Mouse (Mus musculus): ENCODE data around the gene Cdh18. TPM values are rescaled to one million over a fixed set of nuclear protein-coding genes. Genes with fewer than 3 reads are reported as not detected.
"Not testable (repeated sequence)": the region's sequence is repeated elsewhere in the genome, so short reads cannot be mapped to it uniquely, and the experiment has no call there.

Gene Cdh18
- polyA plus RNA-seq, 1 experiment from 2014 or later = 1.3 TPM

DNA sequence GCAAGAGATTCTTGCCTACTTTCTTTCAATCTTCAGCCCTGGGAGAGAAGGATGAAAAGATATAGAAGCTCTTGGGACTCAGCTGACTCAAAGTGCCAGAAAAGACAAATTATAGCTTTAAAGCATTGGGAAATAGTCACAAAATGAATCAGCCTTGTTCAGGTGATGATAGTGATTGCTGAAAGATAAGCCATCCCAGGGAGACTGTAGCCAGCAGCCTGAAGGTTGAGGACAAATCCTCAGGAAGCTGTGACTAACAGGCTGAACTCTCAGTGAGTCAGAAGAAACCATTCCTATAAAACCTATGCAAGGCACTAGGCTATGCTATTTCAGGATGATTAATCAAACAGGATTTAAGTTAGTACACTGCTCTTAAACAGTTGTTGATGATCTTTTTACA is 184.2 kb downstream of the Cdh18 start:
- Histone ChIP-seq H3K36me3 (ENCODE audit: control insufficient read depth, insufficient read depth, low read length) (no peaks in the 10 kb centered on the region), H3K4me2 (replicated peaks; ENCODE audit: low read depth, low read length) (no peak overlapping the region), H3K27me3 (ENCODE audit: control insufficient read depth, insufficient read depth, low read length) (no peaks in the 10 kb centered on the region), H3K4me1 (replicated peaks; ENCODE audit: control insufficient read depth, insufficient read depth, low read length) (no peaks in the 10 kb centered on the region), H3K27ac (ENCODE audit: low read depth, low read length) (no peak overlapping the region), H3K9me3 (ENCODE audit: control insufficient read depth, low read length) (no peaks in the 10 kb centered on the region), H3K4me3 (ENCODE audit: low read depth, low read length) (no peak overlapping the region), H3K9ac (ENCODE audit: low read depth, low read length) (no peak overlapping the region)
- ATAC-seq (ENCODE audit: low FRiP score) (no peak), DNase-seq (ENCODE audit: low spot score) (no peak)

DNA sequence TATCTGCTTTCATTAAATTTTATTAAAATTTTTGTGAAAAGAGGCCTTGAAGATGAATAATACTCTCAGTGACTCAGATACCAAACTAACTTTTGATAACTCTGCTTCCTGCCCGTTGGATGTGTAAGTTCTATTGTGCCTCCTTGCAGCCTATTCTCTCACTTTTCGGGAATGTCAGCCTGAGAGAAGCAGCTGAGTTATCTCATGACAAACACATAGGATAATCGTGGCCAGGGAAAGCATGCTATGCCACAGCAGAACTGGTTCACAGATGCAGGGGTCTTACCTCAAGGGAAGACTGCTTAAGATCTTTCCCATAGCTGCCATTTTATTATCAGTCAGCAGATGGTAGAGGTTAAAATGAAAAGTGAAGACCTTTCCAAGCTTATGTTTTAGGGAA is 187.3 kb downstream of the Cdh18 start:
- no peak overlapping the region for H3K4me2 ChIP-seq (replicated peaks; ENCODE audit: low read depth, low read length)
- H3K9ac ChIP-seq (ENCODE audit: low read depth, low read length) = no peak overlapping the region
- ATAC-seq (ENCODE audit: low FRiP score) (no peak), DNase-seq (ENCODE audit: low spot score) (no peak)
- no peaks in the 10 kb centered on the region for H3K4me1 ChIP-seq (replicated peaks; ENCODE audit: control insufficient read depth, insufficient read depth, low read length)
- H3K4me3 ChIP-seq (ENCODE audit: low read depth, low read length) = no peak overlapping the region
- WGBS = 83% methylated on average over 3 of the region's 3 CpGs
- no peak overlapping the region for H3K27ac ChIP-seq (ENCODE audit: low read depth, low read length)
- no peaks in the 10 kb centered on the region for H3K36me3 ChIP-seq (ENCODE audit: control insufficient read depth, insufficient read depth, low read length)
- H3K9me3 ChIP-seq (ENCODE audit: control insufficient read depth, low read length) = no peaks in the 10 kb centered on the region
- H3K27me3 ChIP-seq (ENCODE audit: control insufficient read depth, insufficient read depth, low read length) = no peaks in the 10 kb centered on the region

DNA sequence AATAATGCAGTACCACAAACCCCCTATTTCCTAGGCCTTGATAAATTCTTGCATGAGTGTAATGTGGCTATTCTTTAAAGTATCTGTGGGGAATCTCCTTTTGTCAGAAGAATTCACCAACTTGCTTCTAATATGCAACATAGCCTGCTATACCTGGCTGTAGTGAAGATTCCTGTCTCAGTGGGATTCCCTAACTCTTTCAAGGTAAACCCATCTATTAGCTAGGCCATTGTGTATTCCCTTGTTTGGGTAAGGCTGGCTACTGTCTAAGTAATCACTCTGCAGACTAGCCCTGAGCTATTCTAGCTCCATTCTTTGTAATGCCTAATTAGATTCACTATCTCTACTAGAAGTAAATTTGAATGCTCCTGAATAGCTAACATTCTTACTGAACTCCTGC is 212.4 kb downstream of the Cdh18 start:
- H3K4me2 ChIP-seq (replicated peaks; ENCODE audit: low read depth, low read length); ATAC-seq (ENCODE audit: low FRiP score); H3K9me3 ChIP-seq (ENCODE audit: control insufficient read depth, low read length); H3K36me3 ChIP-seq (ENCODE audit: control insufficient read depth, insufficient read depth, low read length); H3K27me3 ChIP-seq (ENCODE audit: control insufficient read depth, insufficient read depth, low read length); H3K9ac ChIP-seq (ENCODE audit: low read depth, low read length); H3K27ac ChIP-seq (ENCODE audit: low read depth, low read length); H3K4me1 ChIP-seq (replicated peaks; ENCODE audit: control insufficient read depth, insufficient read depth, low read length); DNase-seq (ENCODE audit: low spot score); H3K4me3 ChIP-seq (ENCODE audit: low read depth, low read length): not testable (repeated sequence)

DNA sequence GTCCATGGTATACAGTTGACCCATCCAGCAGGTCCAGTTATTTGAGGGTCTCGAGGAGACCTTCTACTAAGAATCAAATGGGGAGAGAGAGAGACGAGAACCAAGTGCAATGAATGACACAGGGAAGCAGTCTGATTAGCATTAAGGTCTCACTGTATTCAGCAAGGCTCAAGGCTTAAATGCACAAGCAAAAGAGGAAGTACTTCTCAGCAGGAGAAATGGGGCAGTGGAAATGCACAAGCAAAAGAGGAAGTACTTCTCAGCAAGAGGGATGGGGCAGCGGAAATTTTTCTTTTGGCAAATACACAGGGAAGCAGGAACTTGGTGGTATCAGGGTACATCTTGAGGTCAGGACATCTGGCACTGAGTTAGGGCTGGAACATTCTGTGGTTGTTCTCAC is 217.8 kb downstream of the Cdh18 start:
- H3K4me1 ChIP-seq (replicated peaks; ENCODE audit: control insufficient read depth, insufficient read depth, low read length); H3K4me2 ChIP-seq (replicated peaks; ENCODE audit: low read depth, low read length); H3K4me3 ChIP-seq (ENCODE audit: low read depth, low read length); DNase-seq (ENCODE audit: low spot score); H3K9ac ChIP-seq (ENCODE audit: low read depth, low read length); H3K36me3 ChIP-seq (ENCODE audit: control insufficient read depth, insufficient read depth, low read length); ATAC-seq (ENCODE audit: low FRiP score); H3K27me3 ChIP-seq (ENCODE audit: control insufficient read depth, insufficient read depth, low read length); H3K27ac ChIP-seq (ENCODE audit: low read depth, low read length); H3K9me3 ChIP-seq (ENCODE audit: control insufficient read depth, low read length): not testable (repeated sequence)
- 87% methylated on average over 3 of the region's 3 CpGs for WGBS

DNA sequence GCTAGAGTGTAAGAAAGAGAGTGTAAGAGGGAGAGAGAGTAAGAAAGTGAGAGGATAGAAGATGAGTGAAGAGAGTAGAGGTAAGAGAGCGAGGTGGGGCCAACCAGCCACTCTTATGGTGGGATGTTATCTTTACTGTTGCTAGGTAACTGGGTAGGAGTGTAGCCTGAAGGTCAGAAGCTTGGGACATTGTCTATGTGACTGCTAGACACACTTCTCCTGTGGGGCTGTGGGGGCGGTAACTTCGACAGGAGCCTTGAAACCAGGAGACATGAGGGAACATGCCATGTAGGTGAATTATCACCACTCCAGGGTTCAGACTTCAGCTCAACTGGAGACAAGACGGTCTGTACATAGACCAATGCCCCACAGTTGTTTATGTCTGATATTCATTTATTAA is 227.5 kb downstream of the Cdh18 start:
- ATAC-seq (ENCODE audit: low FRiP score) (no peak), DNase-seq (ENCODE audit: low spot score) (no peak)
- Histone ChIP-seq H3K9ac (ENCODE audit: low read depth, low read length) (no peak overlapping the region), H3K27ac (ENCODE audit: low read depth, low read length) (no peak overlapping the region), H3K9me3 (ENCODE audit: control insufficient read depth, low read length) (no peaks in the 10 kb centered on the region), H3K4me1 (replicated peaks; ENCODE audit: control insufficient read depth, insufficient read depth, low read length) (no peaks in the 10 kb centered on the region), H3K4me3 (ENCODE audit: low read depth, low read length) (no peak overlapping the region), H3K4me2 (replicated peaks; ENCODE audit: low read depth, low read length) (no peak overlapping the region), H3K27me3 (ENCODE audit: control insufficient read depth, insufficient read depth, low read length) (no peaks in the 10 kb centered on the region), H3K36me3 (ENCODE audit: control insufficient read depth, insufficient read depth, low read length) (no peaks in the 10 kb centered on the region)
- WGBS = 95% methylated on average over 4 of the region's 4 CpGs

DNA sequence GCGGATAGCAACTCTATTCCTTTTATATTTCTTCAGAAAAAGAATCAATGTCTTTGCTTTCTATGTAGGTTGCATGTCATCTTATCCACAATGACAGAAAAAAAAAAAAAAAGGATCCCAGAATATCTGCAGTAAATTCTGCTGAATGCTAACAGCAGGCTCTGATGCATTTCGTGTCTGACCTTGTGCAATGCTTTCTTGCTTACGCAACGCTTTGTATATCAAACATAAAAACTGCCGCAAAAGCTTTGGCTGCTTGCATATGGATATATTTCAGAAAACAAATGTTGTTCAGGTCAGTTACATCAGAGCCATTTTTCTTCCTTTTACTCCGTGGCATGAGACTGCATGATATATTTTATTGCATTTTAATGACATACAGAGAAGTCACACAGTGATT is 240.9 kb downstream of the Cdh18 start:
- no peak for DNase-seq (ENCODE audit: low spot score)
- H3K27me3 ChIP-seq (ENCODE audit: control insufficient read depth, insufficient read depth, low read length) = no peaks in the 10 kb centered on the region
- ATAC-seq (ENCODE audit: low FRiP score) = no peak
- no peak overlapping the region for H3K4me3 ChIP-seq (ENCODE audit: low read depth, low read length)
- WGBS = 86% methylated on average over 6 of the region's 6 CpGs
- no peaks in the 10 kb centered on the region for H3K9me3 ChIP-seq (ENCODE audit: control insufficient read depth, low read length)
- H3K36me3 ChIP-seq (ENCODE audit: control insufficient read depth, insufficient read depth, low read length) = no peaks in the 10 kb centered on the region
- H3K4me2 ChIP-seq (replicated peaks; ENCODE audit: low read depth, low read length) = no peak overlapping the region
- no peaks in the 10 kb centered on the region for H3K4me1 ChIP-seq (replicated peaks; ENCODE audit: control insufficient read depth, insufficient read depth, low read length)
- H3K27ac ChIP-seq (ENCODE audit: low read depth, low read length) = no peak overlapping the region
- H3K9ac ChIP-seq (ENCODE audit: low read depth, low read length) = no peak overlapping the region

DNA sequence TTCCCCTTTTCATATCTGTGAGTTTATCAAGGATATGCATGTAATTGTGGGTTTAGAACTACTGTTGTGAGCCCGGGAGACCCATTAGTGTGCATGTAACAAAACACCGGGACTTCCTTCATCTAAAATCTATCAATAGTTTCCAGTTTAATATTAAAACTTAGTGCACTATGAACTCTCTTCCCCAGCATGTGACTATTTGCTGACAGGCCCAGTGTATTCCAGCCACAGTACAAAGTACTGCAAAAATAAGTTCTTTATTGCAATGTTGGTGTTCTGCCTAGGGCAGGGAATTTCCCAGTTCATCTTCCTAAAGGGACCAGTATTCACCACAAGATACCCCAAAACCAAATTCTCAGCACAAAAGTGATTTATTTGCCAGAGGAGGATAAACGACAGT is 243.0 kb downstream of the Cdh18 start:
- no peak for ATAC-seq (ENCODE audit: low FRiP score)
- Histone ChIP-seq H3K9ac (ENCODE audit: low read depth, low read length) (no peak overlapping the region), H3K4me1 (replicated peaks; ENCODE audit: control insufficient read depth, insufficient read depth, low read length) (no peaks in the 10 kb centered on the region), H3K4me2 (replicated peaks; ENCODE audit: low read depth, low read length) (no peak overlapping the region), H3K27me3 (ENCODE audit: control insufficient read depth, insufficient read depth, low read length) (no peaks in the 10 kb centered on the region), H3K9me3 (ENCODE audit: control insufficient read depth, low read length) (no peaks in the 10 kb centered on the region), H3K36me3 (ENCODE audit: control insufficient read depth, insufficient read depth, low read length) (no peaks in the 10 kb centered on the region), H3K4me3 (ENCODE audit: low read depth, low read length) (no peak overlapping the region), H3K27ac (ENCODE audit: low read depth, low read length) (no peak overlapping the region)
- 92% methylated on average over 3 of the region's 3 CpGs for WGBS
- no peak for DNase-seq (ENCODE audit: low spot score)

DNA sequence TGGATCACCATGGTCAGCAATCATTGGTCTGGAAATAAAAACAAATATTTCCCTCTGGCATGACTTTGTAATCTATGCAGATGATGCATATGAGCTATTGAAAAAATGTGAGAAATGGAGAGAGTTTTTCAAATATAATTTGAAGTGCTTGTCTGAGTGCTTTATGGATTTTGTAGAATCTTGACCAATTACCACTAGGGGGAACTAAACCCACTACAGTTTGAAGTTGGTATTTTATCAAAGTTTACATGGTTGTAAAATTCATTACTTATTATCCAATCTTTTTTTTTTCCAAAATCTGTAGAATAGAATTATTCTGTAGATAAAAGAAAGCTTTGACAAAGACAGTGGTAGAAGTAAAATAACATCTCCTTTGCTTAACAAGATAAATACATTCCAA is 284.3 kb downstream of the Cdh18 start:
- Histone ChIP-seq H3K36me3 (ENCODE audit: control insufficient read depth, insufficient read depth, low read length) (no peaks in the 10 kb centered on the region), H3K4me2 (replicated peaks; ENCODE audit: low read depth, low read length) (no peak overlapping the region), H3K4me1 (replicated peaks; ENCODE audit: control insufficient read depth, insufficient read depth, low read length) (no peaks in the 10 kb centered on the region), H3K9ac (ENCODE audit: low read depth, low read length) (no peak overlapping the region), H3K27ac (ENCODE audit: low read depth, low read length) (no peak overlapping the region), H3K27me3 (ENCODE audit: control insufficient read depth, insufficient read depth, low read length) (no peaks in the 10 kb centered on the region), H3K9me3 (ENCODE audit: control insufficient read depth, low read length) (no peaks in the 10 kb centered on the region), H3K4me3 (ENCODE audit: low read depth, low read length) (no peak overlapping the region)
- DNase-seq (ENCODE audit: low spot score) (no peak), ATAC-seq (ENCODE audit: low FRiP score) (no peak)

DNA sequence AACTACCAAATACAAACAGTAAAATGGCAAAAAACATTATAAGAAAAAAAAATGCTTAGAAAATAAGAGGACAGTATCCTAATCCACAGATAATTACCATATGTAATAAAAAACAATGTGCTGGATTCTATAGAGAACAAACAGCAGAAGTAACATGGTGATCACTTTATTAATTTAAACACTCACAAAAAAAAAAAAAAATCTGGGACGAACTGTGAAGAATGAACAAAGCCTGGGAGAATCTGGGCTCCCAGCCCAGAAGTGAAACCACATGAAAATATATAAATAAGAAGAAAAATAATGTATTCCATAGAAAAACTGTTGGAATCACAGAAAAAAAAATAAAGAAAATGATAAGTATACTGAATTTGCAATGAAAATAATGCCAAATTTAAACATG is 288.4 kb downstream of the Cdh18 start:
- WGBS = 88% methylated on average over 1 of the region's 1 CpGs
- no peak for DNase-seq (ENCODE audit: low spot score)
- ATAC-seq (ENCODE audit: low FRiP score) = no peak

More for the DNA sequence above, 288.4 kb downstream of the Cdh18 start:
- Histone ChIP-seq H3K4me1 (replicated peaks; ENCODE audit: control insufficient read depth, insufficient read depth, low read length) (no peaks in the 10 kb centered on the region), H3K4me2 (replicated peaks; ENCODE audit: low read depth, low read length) (no peak overlapping the region), H3K27ac (ENCODE audit: low read depth, low read length) (no peak overlapping the region), H3K27me3 (ENCODE audit: control insufficient read depth, insufficient read depth, low read length) (no peaks in the 10 kb centered on the region), H3K9me3 (ENCODE audit: control insufficient read depth, low read length) (no peaks in the 10 kb centered on the region), H3K9ac (ENCODE audit: low read depth, low read length) (no peak overlapping the region), H3K4me3 (ENCODE audit: low read depth, low read length) (no peak overlapping the region), H3K36me3 (ENCODE audit: control insufficient read depth, insufficient read depth, low read length) (no peaks in the 10 kb centered on the region)

Measured in hindbrain, embryonic 11.5 days (tissue).